8 mouse cellular contexts compared by ENCODE assay signal in the genomic region with DNA sequence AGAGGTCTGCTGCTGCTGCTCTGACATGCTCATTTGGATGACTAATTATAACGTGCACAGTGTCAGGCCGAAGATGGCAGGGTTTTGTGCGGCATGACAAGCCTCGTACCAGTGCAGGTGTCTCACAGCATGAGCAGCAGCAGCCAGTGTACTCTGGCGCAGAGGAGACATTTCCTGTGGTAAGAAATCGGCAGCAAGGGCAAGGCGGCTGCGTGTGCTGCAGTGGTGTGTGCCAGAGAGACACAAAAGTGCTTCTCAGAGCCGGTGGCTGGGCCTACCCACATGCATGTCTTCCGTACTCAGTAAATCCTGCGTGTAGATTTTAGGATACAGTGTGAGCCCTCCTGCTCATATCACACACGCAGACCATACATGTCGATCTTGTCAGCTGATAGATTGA. TPM values are rescaled to one million over a fixed set of nuclear protein-coding genes. Genes with fewer than 3 reads are reported as not detected.
A peak's percentile ranks its signal among the peaks of the same experiment; 100 is the strongest.
DNase-seq lines count a peak whose midpoint lies in the region; TF ChIP-seq lines count a peak whose summit lies in the region.

No protein-coding gene starts in this region.

- no peak for TF ChIP-seq CTCF in cortical plate, adult 2 months (IDR thresholded peaks at IDR 0.05; ENCODE audit: extremely low read depth, insufficient read depth, low read length)

- peak; percentile 2 for DNase-seq in embryo, embryonic 11 days
- DNase-seq in embryo, embryonic 10.5 days (ENCODE audit: low spot score) = no peak
- peak; percentile 10 to 21 for DNase-seq in layer of hippocampus, postnatal 14 days (ENCODE audit: low spot score in 2 of 2)
- DNase-seq in telencephalon, adult 2 months (ENCODE audit: low read depth, low spot score) = peak; percentile 10
- DNase-seq in ovary, postnatal 14 days (ENCODE audit: low spot score) = no peak
- no peak for DNase-seq in lung, postnatal 25 days (ENCODE audit: low spot score)
- DNase-seq in kidney, adult 8-10 months = no peak

- H3K4me1 ChIP-seq in cortical plate, adult 2 months (ENCODE audit: control insufficient read depth, insufficient read depth, low read length) = no peaks in the 10 kb centered on the region

- 0 out of 2 replicates have a peak overlapping the region, but pooled peaks have one; percentile 6 for H3K4me3 ChIP-seq in cortical plate, adult 2 months (ENCODE audit: insufficient read depth, low read length)

- no peak overlapping the region for H3K27ac ChIP-seq in cortical plate, adult 2 months (ENCODE audit: insufficient read depth, low read length)

- TF ChIP-seq POLR2A in cortical plate, adult 2 months (IDR thresholded peaks at IDR 0.05; ENCODE audit: extremely low read depth, insufficient read depth, low read length) = no peak

RNA-seq across cellular contexts. Expression of gene Fancl, which starts 51.9 kb away (rescaled TPM):
- 7.8 and 9.0 TPM in 2 replicates for polyA plus RNA-seq in cortical plate, adult 2 months (2012; rRNA removed)
- 10 to 100 TPM in 1 of 2 experiments, 1 to 10 TPM in 1; 7.9 to 11.2 TPM for total RNA-seq in layer of hippocampus, postnatal 14 days (2021)

Comparison
In these comparisons a context has a peak if more than half of its experiments do, and no peak if none do; other contexts are left out.
1. DNase-seq: peak in embryo, embryonic 11 days (single experiment), layer of hippocampus, postnatal 14 days (2 of 2) and telencephalon, adult 2 months (single experiment); none in embryo, embryonic 10.5 days (single experiment), ovary, postnatal 14 days (single experiment), lung, postnatal 25 days (single experiment) and kidney, adult 8-10 months (0 of 2).